Comparison of ENCODE assay signal across 27 mouse cellular contexts in the genomic region with DNA sequence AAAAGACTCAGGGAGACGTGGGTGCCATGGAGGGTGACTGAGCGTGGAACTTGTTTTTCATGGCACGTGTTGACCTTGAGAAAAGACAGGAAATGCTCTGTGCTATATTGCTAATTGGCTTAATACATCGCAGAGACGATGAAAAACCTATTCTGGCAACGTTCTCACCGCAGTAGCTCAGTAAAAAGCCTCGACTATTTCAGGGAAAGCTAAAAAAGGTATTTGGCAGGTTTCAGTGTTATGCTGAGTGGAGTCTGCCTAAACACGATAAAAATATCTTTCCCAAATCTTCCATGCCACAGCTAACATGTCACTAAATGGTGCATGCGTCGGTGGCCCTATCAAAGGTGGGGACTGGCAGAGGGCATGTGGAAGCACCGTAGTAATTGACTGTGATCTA. TPM values are rescaled to one million over a fixed set of nuclear protein-coding genes. Genes with fewer than 3 reads are reported as not detected.
DNase-seq lines count a peak whose midpoint lies in the region; ATAC-seq and TF ChIP-seq lines count a peak whose summit lies in the region.
"Had no signal": no experiment of that assay in that cellular context is flagged by ENCODE, and none has a peak within 500 bp of the region (broad histone marks: within the 10 kb centered on the region; RNA-seq: fewer than 3 reads in every experiment).

No protein-coding gene starts in this region.

- no peak for TF ChIP-seq CTCF in kidney, adult 2 months (conservative IDR thresholded peaks at IDR 0.05; ENCODE audit: insufficient read depth, insufficient read length, low read depth, low read length)
- no peak for TF ChIP-seq CTCF in cortical plate, adult 2 months (IDR thresholded peaks at IDR 0.05; ENCODE audit: extremely low read depth, insufficient read depth, low read length)

- H3K9me3 ChIP-seq in midbrain, embryonic 12.5 days, result no peaks in the 10 kb centered on the region
- H3K9me3 ChIP-seq in midbrain, embryonic 13.5 days, result no peaks in the 10 kb centered on the region
- H3K9me3 ChIP-seq: forebrain, embryonic 15.5 days; G1E; limb, embryonic 15.5 days; liver, embryonic 15.5 days; lung, embryonic 15.5 days; neural tube, embryonic 13.5 days had no signal

- no peak overlapping the region for H3K9ac ChIP-seq in midbrain, embryonic 12.5 days (replicated peaks)
- no peak overlapping the region for H3K9ac ChIP-seq in midbrain, embryonic 13.5 days (replicated peaks)
- H3K9ac ChIP-seq: forebrain, embryonic 15.5 days; hindbrain, embryonic 14.5 days; limb, embryonic 15.5 days; liver, embryonic 15.5 days; lung, embryonic 15.5 days; neural tube, embryonic 13.5 days had no signal

- no peaks in the 10 kb centered on the region for H3K36me3 ChIP-seq in kidney, adult 2 months (ENCODE audit: control insufficient read depth, insufficient read depth, low read length)
- H3K36me3 ChIP-seq in midbrain, embryonic 12.5 days, result no peaks in the 10 kb centered on the region
- no peaks in the 10 kb centered on the region for H3K36me3 ChIP-seq in midbrain, embryonic 13.5 days
- H3K36me3 ChIP-seq: forebrain, embryonic 15.5 days; G1E; limb, embryonic 15.5 days; liver, embryonic 15.5 days; lung, embryonic 15.5 days; neural tube, embryonic 13.5 days had no signal

- H3K4me2 ChIP-seq in midbrain, embryonic 12.5 days (replicated peaks), result no peak overlapping the region
- no peak overlapping the region for H3K4me2 ChIP-seq in midbrain, embryonic 13.5 days (replicated peaks)
- H3K4me2 ChIP-seq: forebrain, embryonic 15.5 days; hindbrain, embryonic 14.5 days; limb, embryonic 15.5 days; liver, embryonic 15.5 days; lung, embryonic 15.5 days; neural tube, embryonic 13.5 days had no signal

- H3K4me3 ChIP-seq in kidney, adult 2 months (ENCODE audit: insufficient read depth, low read depth, low read length), result no peak overlapping the region
- no peak overlapping the region for H3K4me3 ChIP-seq in midbrain, embryonic 12.5 days
- H3K4me3 ChIP-seq in midbrain, embryonic 13.5 days (replicated peaks), result no peak overlapping the region
- no peak overlapping the region for H3K4me3 ChIP-seq in cortical plate, adult 2 months (ENCODE audit: insufficient read depth, low read length)
- H3K4me3 ChIP-seq: forebrain, embryonic 15.5 days; heart, adult 2 months; limb, embryonic 15.5 days; liver, embryonic 15.5 days; lung, embryonic 15.5 days; myocyte; neural tube, embryonic 13.5 days had no signal

- H3K27me3 ChIP-seq in kidney, adult 2 months (replicated peaks; ENCODE audit: control insufficient read depth, insufficient read depth, low read length), result no peaks in the 10 kb centered on the region
- no peaks in the 10 kb centered on the region for H3K27me3 ChIP-seq in midbrain, embryonic 12.5 days
- H3K27me3 ChIP-seq in midbrain, embryonic 13.5 days, result no peaks in the 10 kb centered on the region
- H3K27me3 ChIP-seq: CH12.LX; forebrain, embryonic 15.5 days; limb, embryonic 15.5 days; neural tube, embryonic 13.5 days had no signal

- DNase-seq in kidney, adult 2 months, result no peak
- DNase-seq in kidney, postnatal 36 days, result no peak
- no peak for DNase-seq in ovary, adult 18-20 months (ENCODE audit: low spot score)
- no peak for DNase-seq in right cerebral cortex, adult 18-20 months
- DNase-seq: adrenal gland, postnatal 10 days; B cell, adult 2 months; cerebellum, adult 2 months; cerebellum, postnatal 25 days; gastrocnemius, postnatal 25 days; heart, postnatal 4 days; lung, postnatal 36 days; right cerebral cortex, postnatal 4 days; thymus, adult 2 months had no signal

- no peak for TF ChIP-seq POLR2A in kidney, adult 2 months (IDR thresholded peaks at IDR 0.05; ENCODE audit: low read depth, low read length)
- no peak for TF ChIP-seq POLR2A in cortical plate, adult 2 months (IDR thresholded peaks at IDR 0.05; ENCODE audit: extremely low read depth, insufficient read depth, low read length)

- peaks cover 15% of the 10 kb centered on the region; the same call in 1 of the 2 replicates for H3K4me1 ChIP-seq in kidney, adult 2 months (ENCODE audit: control insufficient read depth, insufficient read depth, low read length)
- peaks cover 4% of the 10 kb centered on the region; the same call in 1 of the 2 replicates for H3K4me1 ChIP-seq in midbrain, embryonic 12.5 days
- peaks cover 5% of the 10 kb centered on the region for H3K4me1 ChIP-seq in midbrain, embryonic 13.5 days (replicated peaks)
- H3K4me1 ChIP-seq in cortical plate, adult 2 months (ENCODE audit: control insufficient read depth, insufficient read depth, low read length), result peaks cover 7% of the 10 kb centered on the region
- H3K4me1 ChIP-seq: forebrain, embryonic 15.5 days; lung, embryonic 15.5 days; neural tube, embryonic 13.5 days had no signal

- no peak for ATAC-seq in midbrain, embryonic 12.5 days (ENCODE audit: low FRiP score, low read depth)
- ATAC-seq in midbrain, embryonic 13.5 days, result no peak
- ATAC-seq: activated CD4-positive, CD25-positive, alpha-beta regulatory T cell, adult 4 months; forebrain, embryonic 15.5 days had no signal

- peak overlapping the region; percentile 62 for H3K27ac ChIP-seq in kidney, adult 2 months (ENCODE audit: insufficient read depth, low read depth, low read length)
- 0 out of 2 replicates have a peak overlapping the region, but pooled peaks have one; percentile 6 for H3K27ac ChIP-seq in midbrain, embryonic 12.5 days (replicated peaks)
- no peak overlapping the region for H3K27ac ChIP-seq in midbrain, embryonic 13.5 days
- H3K27ac ChIP-seq in cortical plate, adult 2 months (ENCODE audit: insufficient read depth, low read length), result peak overlapping the region; percentile 31
- H3K27ac ChIP-seq: forebrain, embryonic 15.5 days; heart, adult 2 months; hindbrain, embryonic 14.5 days; limb, embryonic 15.5 days; liver, embryonic 15.5 days; lung, embryonic 15.5 days; neural tube, embryonic 13.5 days had no signal

- 40% methylated on average over 12 of the region's 12 CpGs for WGBS in kidney, adult 2 months
- 76% methylated on average over 12 of the region's 12 CpGs for WGBS in midbrain, embryonic 12.5 days
- WGBS in midbrain, embryonic 13.5 days, result 77% methylated on average over 12 of the region's 12 CpGs

RNA-seq across cellular contexts. Expression of a gene that starts 8.9 kb away (rescaled TPM):
- 92.2 and 98.3 TPM in 2 replicates for polyA plus RNA-seq in kidney, adult 2 months (2012; rRNA removed)
- 5.6 and 6.8 TPM in 2 replicates for polyA plus RNA-seq in midbrain, embryonic 12.5 days (2016; fragmentation: Nextera tagmentation; extraction: Ambion mirVana)
- 3.9 and 5.5 TPM in 2 replicates for polyA plus RNA-seq in midbrain, embryonic 13.5 days (2015; fragmentation: Nextera tagmentation; extraction: Ambion mirVana)
- polyA plus RNA-seq in cortical plate, adult 2 months (2012; rRNA removed), result 13.2 and 14.2 TPM in 2 replicates
